Mouse (Mus musculus): ENCODE results near the gene Cyb5rl. TPM values are rescaled to one million over a fixed set of nuclear protein-coding genes. Genes with fewer than 3 reads are reported as not detected.

Gene Cyb5rl
- total RNA-seq (2017), result 0.64 to 7.9 TPM (median 1.5 TPM) in 3 replicates

- ATAC-seq (replicated peaks; ENCODE audit: insufficient number of reproducible peaks, low FRiP score, low TSS enrichment, poor library complexity, severe bottlenecking), result peak; percentile 99
These were observed at the start of gene Cyb5rl, which contains the start of gene Mrpl37 for GRCm38 (mm10) chr4:107066252-107067124. TSS of gene Cyb5rl (plus strand) at chr4:107066988. TSS of gene Mrpl37 (minus strand) at chr4:107066868.

- ATAC-seq (replicated peaks; ENCODE audit: insufficient number of reproducible peaks, low FRiP score, low TSS enrichment, poor library complexity, severe bottlenecking), result no peak
These were observed 49.5 kb upstream of the Cyb5rl start for GRCm38 (mm10) chr4:107017257-107017656.

GRCm38 (mm10) chr4:107018521-107018920, 48.3 kb upstream of the Cyb5rl start:
- ATAC-seq (replicated peaks; ENCODE audit: insufficient number of reproducible peaks, low FRiP score, low TSS enrichment, poor library complexity, severe bottlenecking), result no peak

- no peak for ATAC-seq (replicated peaks; ENCODE audit: insufficient number of reproducible peaks, low FRiP score, low TSS enrichment, poor library complexity, severe bottlenecking)
These were observed 47.8 kb upstream of the Cyb5rl start for GRCm38 (mm10) chr4:107019027-107019426.

GRCm38 (mm10) chr4:107020287-107021000, 46.3 kb upstream of the Cyb5rl start:
- ATAC-seq (replicated peaks; ENCODE audit: insufficient number of reproducible peaks, low FRiP score, low TSS enrichment, poor library complexity, severe bottlenecking), result no peak

- no peak for ATAC-seq (replicated peaks; ENCODE audit: insufficient number of reproducible peaks, low FRiP score, low TSS enrichment, poor library complexity, severe bottlenecking)
These were observed 45.3 kb upstream of the Cyb5rl start for GRCm38 (mm10) chr4:107021464-107021863.

GRCm38 (mm10) chr4:107024899-107025298, 41.9 kb upstream of the Cyb5rl start:
- ATAC-seq (replicated peaks; ENCODE audit: insufficient number of reproducible peaks, low FRiP score, low TSS enrichment, poor library complexity, severe bottlenecking), result no peak

GRCm38 (mm10) chr4:107025369-107025768, 41.4 kb upstream of the Cyb5rl start:
- no peak for ATAC-seq (replicated peaks; ENCODE audit: insufficient number of reproducible peaks, low FRiP score, low TSS enrichment, poor library complexity, severe bottlenecking)

- no peak for ATAC-seq (replicated peaks; ENCODE audit: insufficient number of reproducible peaks, low FRiP score, low TSS enrichment, poor library complexity, severe bottlenecking)
These were observed 40.3 kb upstream of the Cyb5rl start for GRCm38 (mm10) chr4:107026451-107026850.

- no peak; the same call in 1 of the 2 replicates for ATAC-seq (replicated peaks; ENCODE audit: insufficient number of reproducible peaks, low FRiP score, low TSS enrichment, poor library complexity, severe bottlenecking)
These were observed 31.1 kb upstream of the Cyb5rl start for GRCm38 (mm10) chr4:107035689-107036088.

- ATAC-seq (replicated peaks; ENCODE audit: insufficient number of reproducible peaks, low FRiP score, low TSS enrichment, poor library complexity, severe bottlenecking), result no peak
These were observed 29.8 kb upstream of the Cyb5rl start for GRCm38 (mm10) chr4:107036985-107037384.

- no peak for ATAC-seq (replicated peaks; ENCODE audit: insufficient number of reproducible peaks, low FRiP score, low TSS enrichment, poor library complexity, severe bottlenecking)
These were observed 28.5 kb upstream of the Cyb5rl start for GRCm38 (mm10) chr4:107038303-107038702.

GRCm38 (mm10) chr4:107039270-107039669, 27.5 kb upstream of the Cyb5rl start:
- no peak for ATAC-seq (replicated peaks; ENCODE audit: insufficient number of reproducible peaks, low FRiP score, low TSS enrichment, poor library complexity, severe bottlenecking)

- no peak for ATAC-seq (replicated peaks; ENCODE audit: insufficient number of reproducible peaks, low FRiP score, low TSS enrichment, poor library complexity, severe bottlenecking)
These were observed 24.5 kb upstream of the Cyb5rl start for GRCm38 (mm10) chr4:107042304-107042703.

GRCm38 (mm10) chr4:107045188-107045587, 21.6 kb upstream of the Cyb5rl start:
- ATAC-seq (replicated peaks; ENCODE audit: insufficient number of reproducible peaks, low FRiP score, low TSS enrichment, poor library complexity, severe bottlenecking), result no peak

- ATAC-seq (replicated peaks; ENCODE audit: insufficient number of reproducible peaks, low FRiP score, low TSS enrichment, poor library complexity, severe bottlenecking), result no peak
These were observed 19.0 kb upstream of the Cyb5rl start for GRCm38 (mm10) chr4:107047806-107048205.

GRCm38 (mm10) chr4:107048568-107049162, 18.1 kb upstream of the Cyb5rl start:
- ATAC-seq (replicated peaks; ENCODE audit: insufficient number of reproducible peaks, low FRiP score, low TSS enrichment, poor library complexity, severe bottlenecking), result no peak

- ATAC-seq (replicated peaks; ENCODE audit: insufficient number of reproducible peaks, low FRiP score, low TSS enrichment, poor library complexity, severe bottlenecking), result no peak
These were observed 14.9 kb upstream of the Cyb5rl start for GRCm38 (mm10) chr4:107051889-107052288.

- ATAC-seq (replicated peaks; ENCODE audit: insufficient number of reproducible peaks, low FRiP score, low TSS enrichment, poor library complexity, severe bottlenecking), result no peak
These were observed 13.7 kb upstream of the Cyb5rl start for GRCm38 (mm10) chr4:107052962-107053553.
